Mouse (Mus musculus): Measurements from ENCODE around the gene Thsd4.

The Thsd4 gene

GRCm38 (mm10) chr9:60380550-60380949, 141.3 kb downstream of the Thsd4 start:
- DNase-seq (ENCODE audit: low spot score): no peak

- no peak for DNase-seq (ENCODE audit: low spot score)
Observed at GRCm38 (mm10) chr9:60378235-60378634, 143.6 kb downstream of the Thsd4 start.

DNA sequence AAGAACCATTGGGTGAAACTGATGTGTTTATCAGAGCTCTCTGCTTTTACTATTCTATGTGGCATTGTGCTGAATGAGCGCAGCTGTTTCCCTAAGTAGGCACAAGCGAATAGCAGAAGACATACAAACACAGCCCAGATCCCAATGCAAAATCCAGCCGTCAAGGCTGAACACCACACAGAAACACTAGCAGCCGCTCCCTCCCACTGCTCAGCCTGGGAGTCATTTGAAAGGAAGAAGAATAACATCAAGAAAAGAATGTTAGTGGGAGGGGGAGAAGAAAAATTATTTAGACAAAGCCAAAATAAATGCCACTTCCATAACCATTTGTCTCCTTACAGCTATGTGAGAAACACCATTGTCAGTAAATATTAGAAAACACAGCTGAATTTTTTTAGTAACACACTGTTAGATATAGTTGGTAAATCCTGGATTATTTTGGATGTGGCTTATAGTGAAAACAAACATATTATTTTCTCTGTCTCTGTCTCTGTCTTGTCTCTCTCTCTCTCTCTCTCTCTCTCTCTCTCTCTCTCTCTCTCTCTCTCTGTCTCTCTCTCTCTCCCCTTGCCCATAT, 148.6 kb downstream of the Thsd4 start:
- DNase-seq (ENCODE audit: low spot score): no peak

DNA sequence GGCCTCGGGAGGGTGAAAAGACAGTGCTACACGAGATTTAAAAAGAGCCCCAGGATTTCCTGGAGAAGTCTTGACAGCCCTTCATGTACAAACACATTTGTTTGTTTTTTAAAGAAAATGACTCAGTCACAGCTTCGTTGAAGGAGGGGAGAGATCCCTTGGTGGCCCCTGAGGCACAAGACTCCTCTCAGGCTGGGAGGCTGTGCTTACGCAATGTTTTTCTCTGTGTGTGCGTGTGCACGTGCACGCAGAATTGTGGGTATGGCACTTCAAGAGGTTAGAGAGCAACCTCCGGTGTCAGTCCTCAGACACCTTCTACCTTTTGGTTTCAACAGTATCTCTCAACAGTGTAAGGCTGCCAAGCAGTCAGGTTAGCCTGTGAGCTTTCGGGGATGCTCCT, 153.3 kb downstream of the Thsd4 start:
- no peak for DNase-seq (ENCODE audit: low spot score)

DNA sequence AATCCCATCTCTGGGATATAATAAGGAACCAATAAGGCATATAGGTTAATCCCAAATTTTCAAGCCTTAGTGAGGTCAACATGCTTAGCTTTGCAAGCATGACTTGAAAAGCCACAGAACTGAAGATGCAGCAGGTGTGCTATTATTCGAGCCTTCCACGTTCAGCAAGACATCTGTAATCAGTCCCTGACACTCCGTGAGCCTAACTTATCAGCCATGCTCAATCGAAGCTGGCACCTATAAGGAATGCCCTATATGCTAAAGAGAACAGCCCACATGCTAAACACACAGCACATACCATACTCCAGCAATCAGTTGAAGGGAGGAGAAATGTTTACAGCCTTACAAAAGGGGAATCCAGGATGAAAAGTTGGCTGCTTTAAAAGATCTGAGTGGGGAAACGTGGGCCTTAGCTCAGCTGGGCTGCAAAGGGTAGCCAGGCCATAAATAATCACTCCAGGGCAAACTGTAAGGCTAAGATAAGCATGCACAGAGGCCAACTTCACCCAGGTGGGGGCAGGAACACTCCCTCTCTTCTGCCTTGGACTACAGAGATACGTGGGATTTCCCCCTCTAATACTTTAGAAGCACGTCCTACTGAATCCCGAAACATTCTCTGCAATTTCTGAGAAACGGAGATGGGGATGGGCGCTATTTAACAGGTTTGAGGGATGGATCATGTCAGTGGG, 154.1 kb downstream of the Thsd4 start:
- no peak for DNase-seq (ENCODE audit: low spot score)

GRCm38 (mm10) chr9:60364166-60364781, 157.6 kb downstream of the Thsd4 start:
- DNase-seq (ENCODE audit: low spot score): no peak

GRCm38 (mm10) chr9:60352351-60352750, 169.5 kb downstream of the Thsd4 start:
- no peak for DNase-seq (ENCODE audit: low spot score)

DNA sequence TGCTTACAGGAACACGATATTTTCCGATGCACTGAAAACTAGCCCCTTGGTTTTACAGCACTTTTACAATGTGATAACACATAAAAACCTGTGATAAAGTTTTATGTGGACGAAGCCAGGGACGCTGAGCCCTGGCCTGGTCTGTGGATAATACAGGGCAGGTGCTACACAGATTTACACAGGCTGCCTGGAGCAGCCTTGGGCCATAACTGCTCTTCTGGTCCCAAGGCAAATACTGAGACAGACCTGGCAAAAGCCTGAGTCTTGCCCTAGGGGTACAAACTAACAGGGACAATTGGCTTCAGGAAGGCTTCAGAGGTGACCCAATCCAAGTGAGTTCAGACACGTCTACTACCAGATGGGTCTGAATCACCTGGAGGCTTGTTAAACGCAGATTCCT, 170.7 kb downstream of the Thsd4 start:
- no peak for DNase-seq (ENCODE audit: low spot score)

GRCm38 (mm10) chr9:60336147-60336546, 185.7 kb downstream of the Thsd4 start:
- DNase-seq (ENCODE audit: low spot score): no peak

- DNase-seq (ENCODE audit: low spot score): no peak
Observed at GRCm38 (mm10) chr9:60335455-60335854, 186.4 kb downstream of the Thsd4 start.

DNA sequence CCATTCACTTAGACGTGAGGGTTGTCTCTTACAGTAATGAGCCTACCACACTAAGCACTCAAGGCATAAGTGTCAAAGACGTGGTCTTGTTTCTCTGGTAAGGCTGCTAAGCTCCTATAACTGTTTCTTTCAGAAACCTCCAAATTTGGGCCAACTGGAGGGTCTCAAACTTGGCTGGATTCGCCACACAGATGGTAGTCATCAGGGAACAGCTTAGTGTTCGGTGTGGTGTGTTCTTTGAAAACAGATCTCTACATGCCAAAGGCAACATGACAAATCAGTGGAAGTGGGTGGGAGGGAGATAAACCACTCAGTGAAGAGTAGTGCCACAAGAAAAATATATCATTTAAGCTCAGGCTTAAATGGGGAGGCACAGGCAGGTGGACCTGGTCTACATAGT, 191.9 kb downstream of the Thsd4 start:
- no peak for DNase-seq (ENCODE audit: low spot score)

- DNase-seq (ENCODE audit: low spot score): no peak
Observed at GRCm38 (mm10) chr9:60324716-60325115, 197.1 kb downstream of the Thsd4 start.

DNA sequence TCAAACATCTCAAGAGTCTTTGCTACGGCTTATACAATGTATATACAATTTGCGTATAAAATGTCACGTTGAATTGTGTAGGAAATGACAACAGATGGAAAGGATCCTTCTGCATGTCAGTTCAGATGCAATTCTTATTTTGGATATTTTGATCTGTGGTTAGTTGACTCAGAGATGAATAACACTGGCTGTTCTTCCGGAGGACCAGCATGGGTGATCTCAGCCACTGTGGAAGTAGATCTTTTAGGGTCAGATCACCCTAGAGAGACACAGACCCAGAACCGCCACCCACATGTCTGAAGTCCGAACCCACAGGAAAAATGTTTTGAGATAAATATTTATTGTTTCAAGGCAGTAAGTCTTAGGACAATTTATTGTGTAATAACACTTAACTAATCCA, 198.4 kb downstream of the Thsd4 start:
- no peak for DNase-seq (ENCODE audit: low spot score)

- no peak for DNase-seq (ENCODE audit: low spot score)
Observed at GRCm38 (mm10) chr9:60317291-60317690, 204.6 kb downstream of the Thsd4 start.

DNA sequence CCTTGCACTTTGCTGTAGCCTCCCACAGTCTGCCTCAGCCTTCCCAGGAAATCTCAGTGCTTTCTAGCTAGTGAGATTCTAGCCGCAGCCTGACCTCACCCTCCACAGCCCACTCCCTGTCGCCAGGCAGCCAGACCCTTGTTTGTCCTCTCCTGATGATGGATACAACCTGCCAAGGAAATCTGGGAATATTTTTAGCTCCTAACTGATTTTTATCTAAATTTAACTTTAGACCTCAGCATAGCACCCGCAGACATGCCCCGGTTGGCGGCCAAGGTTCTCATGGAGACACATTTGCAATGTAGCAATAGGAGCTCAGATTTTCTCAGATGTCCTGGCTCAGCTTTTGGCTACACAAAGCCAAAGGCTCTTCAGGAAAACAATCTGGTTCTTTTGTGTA, 205.3 kb downstream of the Thsd4 start:
- DNase-seq (ENCODE audit: low spot score): no peak

DNA sequence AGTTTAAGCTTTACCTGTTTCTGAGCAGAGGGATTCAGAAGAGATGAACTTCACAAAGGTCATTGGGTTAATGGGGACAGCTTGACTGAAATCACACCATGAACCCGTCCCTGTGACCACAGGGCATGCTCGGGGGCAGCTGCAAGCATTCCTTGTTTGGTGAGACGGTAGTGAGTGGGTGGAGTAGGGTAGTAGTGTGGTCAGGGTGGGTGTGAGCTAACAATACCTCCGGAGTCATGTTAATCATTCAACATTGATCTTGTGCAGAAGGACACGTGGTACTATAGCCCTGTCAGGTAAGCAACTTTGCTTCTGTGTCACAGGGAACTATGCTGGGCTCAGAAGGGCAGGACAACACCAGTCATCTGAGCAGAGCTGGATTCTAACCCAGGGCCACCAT, 206.3 kb downstream of the Thsd4 start:
- DNase-seq (ENCODE audit: low spot score): no peak

- DNase-seq (ENCODE audit: low spot score): no peak
Observed at GRCm38 (mm10) chr9:60313661-60314060, 208.2 kb downstream of the Thsd4 start.

- DNase-seq (ENCODE audit: low spot score): no peak
Observed at GRCm38 (mm10) chr9:60312670-60313069, 209.2 kb downstream of the Thsd4 start.

DNA sequence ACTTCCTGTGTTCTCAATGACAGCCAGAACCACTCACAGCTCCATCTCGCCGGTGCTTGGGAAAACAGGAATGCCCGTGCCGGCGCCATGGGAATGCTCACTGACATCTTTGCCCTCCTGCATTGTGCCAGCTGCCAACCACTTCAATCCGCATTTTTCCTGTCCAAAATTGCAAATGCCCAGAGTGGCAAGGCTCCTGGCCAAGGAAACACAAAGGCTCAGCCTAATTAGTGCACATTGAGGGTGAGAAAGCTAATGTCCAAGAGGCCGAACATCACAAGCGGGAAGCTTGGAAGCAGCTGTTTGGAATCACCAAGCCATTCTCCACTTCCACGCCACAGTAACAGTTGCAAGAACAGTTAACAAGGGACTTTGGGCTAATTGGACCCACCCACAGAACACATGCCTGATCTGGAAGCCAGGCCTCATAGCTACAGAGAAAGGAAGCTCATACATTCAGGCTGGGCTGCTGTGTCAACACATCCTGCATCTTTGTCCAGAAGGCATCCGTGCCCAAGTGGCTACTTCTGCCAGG, 210.2 kb downstream of the Thsd4 start:
- no peak for DNase-seq (ENCODE audit: low spot score)

GRCm38 (mm10) chr9:60310741-60311317, 211.0 kb downstream of the Thsd4 start:
- no peak for DNase-seq (ENCODE audit: low spot score)

DNA sequence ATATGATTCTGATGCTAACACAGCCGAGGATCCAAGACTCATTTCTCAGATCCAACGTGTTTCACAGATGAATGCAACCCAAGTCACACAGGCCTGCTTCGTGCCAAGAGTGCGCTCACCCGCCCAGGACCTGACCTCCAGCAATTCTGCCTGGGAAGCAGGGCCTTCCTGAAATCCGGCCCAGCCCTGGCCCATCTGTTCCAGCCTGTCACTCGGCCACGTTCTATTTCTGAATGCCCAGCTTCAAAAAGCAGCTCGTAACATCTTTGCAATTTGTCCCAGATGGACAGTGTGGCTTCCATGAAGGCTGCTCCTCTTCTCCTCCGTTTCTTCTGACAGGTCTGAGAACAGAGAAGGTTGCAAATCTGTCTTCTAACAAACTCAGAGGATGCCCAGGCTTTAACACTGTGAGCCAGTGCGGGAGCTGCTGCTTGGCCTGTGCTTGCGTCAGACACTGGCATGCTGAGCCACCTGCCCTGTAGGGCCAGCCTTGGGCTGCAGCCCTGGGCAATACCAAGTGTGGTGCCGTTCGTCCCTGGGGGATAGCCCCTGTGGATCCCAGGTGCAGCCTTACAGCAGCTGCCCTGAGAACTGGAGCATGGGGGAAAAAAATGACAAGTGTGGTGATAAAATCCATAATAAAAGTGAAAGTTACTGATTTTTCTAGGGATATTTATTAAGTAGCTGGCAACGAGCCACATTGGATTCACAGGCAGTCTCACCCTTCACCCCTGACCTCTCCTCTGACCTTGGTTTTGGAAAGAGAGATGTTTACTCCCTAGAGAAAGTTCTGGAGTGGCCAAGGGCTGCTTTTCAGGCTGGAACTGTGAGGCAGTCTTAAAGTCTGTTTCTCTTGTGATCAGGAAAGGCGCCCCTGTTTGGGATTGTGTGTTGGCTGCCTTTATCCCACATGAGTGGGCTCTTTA, 211.8 kb downstream of the Thsd4 start:
- peak; percentile 64 for DNase-seq (ENCODE audit: low spot score)

GRCm38 (mm10) chr9:60308182-60308581, 213.7 kb downstream of the Thsd4 start:
- DNase-seq (ENCODE audit: low spot score): no peak

All from testis, postnatal 10 days (tissue).